Mouse (Mus musculus): ENCODE data around the gene Clec5a. TPM values are rescaled to one million over a fixed set of nuclear protein-coding genes. Genes with fewer than 3 reads are reported as not detected.

The Clec5a gene
- 100 to 1,000 TPM; 158 to 175 TPM for total RNA-seq (2023)

GRCm38 (mm10) chr6:40585645-40586044 is at the start of gene Clec5a:
Gene Clec5a (minus strand): TSS chr6:40585821.

DNA sequence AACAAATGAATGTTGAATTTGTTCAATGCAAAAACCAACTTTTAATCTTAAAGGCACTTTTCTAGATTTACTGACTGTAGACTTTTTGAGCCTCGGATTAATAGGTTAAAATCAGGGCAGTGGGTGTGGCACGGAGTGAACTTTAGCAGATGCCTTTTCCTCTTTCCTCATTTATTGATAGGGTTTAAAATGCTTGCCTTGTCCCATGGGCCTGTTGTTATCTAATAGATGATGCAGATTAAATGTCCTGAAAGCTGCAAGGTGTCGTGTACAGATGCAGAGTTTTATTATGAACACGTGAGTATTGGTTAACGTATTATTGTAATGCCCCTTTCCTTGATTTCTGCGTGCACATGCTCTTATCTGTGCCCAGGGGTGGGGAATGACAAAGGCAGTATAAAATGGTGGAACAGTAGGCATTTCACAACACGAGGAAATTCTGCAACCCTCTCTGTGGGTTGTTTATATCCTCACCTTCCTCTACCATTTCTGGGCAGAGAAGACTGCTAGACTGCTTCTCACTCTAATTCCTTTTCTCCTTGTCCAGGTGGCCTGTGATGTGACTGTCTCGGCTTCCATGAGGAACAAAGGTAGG is 42.9 kb upstream of the Clec5a start, which contains the start of gene Mgam:
Gene Mgam (plus strand): TSS at position 426 of the 595 bp plus-strand sequence.

DNA sequence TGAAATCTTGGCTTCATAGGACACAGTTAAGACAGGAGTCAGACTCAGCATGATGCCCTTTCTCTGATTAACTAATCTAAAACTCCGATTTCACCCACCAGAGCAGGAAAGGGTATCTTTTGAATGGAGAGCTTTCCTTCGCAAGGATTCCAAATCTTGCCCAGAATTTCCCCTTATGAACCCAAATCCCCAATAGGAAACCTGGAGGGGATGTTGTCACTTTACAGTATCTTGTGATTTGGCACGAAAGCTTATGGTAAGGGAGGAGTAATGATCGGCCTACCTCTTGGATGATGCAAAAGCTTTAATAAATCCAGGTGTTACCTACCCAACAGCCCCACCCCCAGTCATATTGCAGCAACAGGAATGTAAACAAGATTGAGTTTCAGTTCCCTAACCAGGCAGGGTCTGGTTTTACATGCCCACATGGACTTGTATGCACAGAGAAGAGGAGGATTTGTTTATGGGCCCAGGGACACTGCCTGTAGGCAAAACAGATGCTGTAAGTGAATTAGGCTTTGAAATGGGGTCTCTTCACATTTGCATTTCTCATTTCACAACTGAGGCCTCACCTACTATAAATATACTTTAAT is 27.7 kb upstream of the Clec5a start, which contains the start of gene Tas2r138:
Gene Tas2r138 (minus strand): TSS at position 51 of the 593 bp plus-strand sequence.

GRCm38 (mm10) chr6:40569187-40569586 is 16.4 kb downstream of the Clec5a start, which contains the start of gene Olfr460:
Gene Olfr460 (plus strand): TSS chr6:40569487.

GRCm38 (mm10) chr6:40554950-40555349 is 30.7 kb downstream of the Clec5a start, which contains the start of gene Olfr461:
Gene Olfr461 (minus strand): TSS chr6:40555050.

Other genes starting within 250 kb of the Clec5a start
- gene E330009J07Rik, start 149.7 kb downstream of the Clec5a start, total RNA-seq (2023), result 10 to 100 TPM; 16.4 to 16.8 TPM
- not detected for gene Wee2, start 146.7 kb downstream of the Clec5a start, total RNA-seq (2023)
- 10 to 100 TPM; 23.6 to 29.4 TPM for gene Ssbp1, start 114.5 kb downstream of the Clec5a start, total RNA-seq (2023)
- gene Tas2r137, start 94.6 kb downstream of the Clec5a start, total RNA-seq (2023), result not detected
- under 1 TPM in 1 of 2 experiments, not detected in 1; 0.42 TPM for gene Tas2r108, start 92.3 kb downstream of the Clec5a start, total RNA-seq (2023)
- gene Prss37, start 66.3 kb downstream of the Clec5a start, total RNA-seq (2023), result not detected
- under 1 TPM; 0.15 to 0.20 TPM for gene Olfr461, start 30.8 kb downstream of the Clec5a start, total RNA-seq (2023)
- not detected for gene Olfr460, start 16.3 kb downstream of the Clec5a start, total RNA-seq (2023)
- gene Tas2r138, start 27.5 kb upstream of the Clec5a start, total RNA-seq (2023), result not detected
- gene Mgam, start 43.0 kb upstream of the Clec5a start, total RNA-seq (2023), result 100 to 1,000 TPM; 101 to 129 TPM

All from neutrophil, adult 83 days (primary cell).